Mouse (Mus musculus) ES-E14 (cell line): ENCODE measurements at regions not wholly inside any gene's neighbourhood (a gene's known extent, or its start where the extent isn't known, plus 50 kb on each side); places are given as distances from the start of the nearest gene placed in this dataset.
A peak's percentile ranks its signal among the peaks of the same experiment; 100 is the strongest.

Experiments used
- DNase-seq: peaks from one replicate; pipeline ENCODE4 v3.0.0-alpha.2; 2013; ENCODE audit warnings: low read depth, low spot score
- H3K27ac ChIP-seq: 2 replicates; pipeline ENCODE4 v1.5.1; 2012; ENCODE audit warnings: low read depth, mild to moderate bottlenecking, low read length, moderate library complexity, mixed read lengths; ENCODE audit not compliant: poor library complexity, insufficient read depth, severe bottlenecking
- H3K36me3 ChIP-seq: 2 replicates; pipeline ENCODE4 v1.6.1; 2012; ENCODE audit warnings: mild to moderate bottlenecking, low read length, moderate library complexity, mixed read lengths; ENCODE audit not compliant: control insufficient read depth, poor library complexity, insufficient read depth, severe bottlenecking
- H3K4me1 ChIP-seq, 2 experiments: fragments of 150-350 bp in 1 of 2; sonication (generic) in 1 of 2; 2 replicates each; pipeline ENCODE4 v1.6.1; 2012; ENCODE audit warnings: low read length in 2 of 2, mild to moderate bottlenecking in 1 of 2, mixed read lengths in 1 of 2; ENCODE audit not compliant: control insufficient read depth in 2 of 2, insufficient read depth in 2 of 2, poor library complexity in 1 of 2
- H3K4me3 ChIP-seq, 2 experiments: fragments of 150-350 bp in 1 of 2; sonication (generic) in 1 of 2; 2 replicates each; pipeline ENCODE4 v1.5.1; 2012; ENCODE audit warnings: low read length in 2 of 2, low read depth in 1 of 2, mild to moderate bottlenecking in 1 of 2, mixed read lengths in 1 of 2; ENCODE audit not compliant: insufficient read depth in 1 of 2, poor library complexity in 1 of 2, severe bottlenecking in 1 of 2
- H3K9ac ChIP-seq: 2 replicates; pipeline ENCODE4 v1.6.1; 2012; ENCODE audit warnings: low read depth, mild to moderate bottlenecking, low read length, mixed read lengths; ENCODE audit not compliant: poor library complexity, insufficient read depth, severe bottlenecking
- H3K9me3 ChIP-seq: fragments of 150-350 bp; sonication (generic); 2 replicates; pipeline ENCODE4 v1.6.1; 2012; ENCODE audit warnings: low read depth, mild to moderate bottlenecking, low read length; ENCODE audit not compliant: control insufficient read depth, insufficient read depth
- CHD2 ChIP-seq: IDR thresholded peaks from 2 replicates; pipeline ENCODE4 v1.6.1; 2014; ENCODE audit warnings: mild to moderate bottlenecking, low read depth, low read length, inconsistent platforms
- HCFC1 ChIP-seq: IDR thresholded peaks from 2 replicates; pipeline ENCODE4 v1.6.1; 2012; ENCODE audit warnings: low read length, inconsistent platforms, borderline replicate concordance; ENCODE audit not compliant: insufficient read depth
- MAFK ChIP-seq: IDR thresholded peaks from 2 replicates; pipeline ENCODE4 v1.6.1; 2014; ENCODE audit warnings: mild to moderate bottlenecking, low read depth, low read length, inconsistent platforms; ENCODE audit not compliant: insufficient read depth
- ZC3H11A ChIP-seq: IDR thresholded peaks from 2 replicates; pipeline ENCODE4 v1.6.1; 2012; ENCODE audit warnings: low read depth, mild to moderate bottlenecking, inconsistent platforms, low read length, borderline replicate concordance
- ZNF384 ChIP-seq: IDR thresholded peaks from 2 replicates; pipeline ENCODE4 v1.6.1; 2012; ENCODE audit warnings: low read depth, low read length, inconsistent platforms
- in situ Hi-C, 2 experiments: fragments of 600-800 bp; cut with MboI; formaldehyde crosslinking; loops; one replicate each; pipeline ENCODE4 v1.15.1; 2025; ENCODE audit warnings: low sequenced_read_pairs in 2 of 2, inconsistent platforms in 1 of 2; ENCODE audit not compliant: unreplicated experiment in 2 of 2

GRCm38 (mm10) chr16:29820704-29821103 lies 241.6 kb downstream of the Opa1 start:
- DNase-seq: no peak
- no peaks in the 10 kb centered on the region for H3K36me3 ChIP-seq
- H3K9ac ChIP-seq: no peak overlapping the region
- in situ Hi-C loops: no loop called here
- no peaks in the 10 kb centered on the region for H3K9me3 ChIP-seq
- H3K27ac ChIP-seq: no peak overlapping the region
- peaks cover 3 to 15% of the 10 kb centered on the region in 2 experiments; a peak in 3 of 4 replicates for H3K4me1 ChIP-seq
- no peak for TF ChIP-seq CHD2
- TF ChIP-seq ZNF384: no peak
- TF ChIP-seq MAFK: no peak
- TF ChIP-seq ZC3H11A: no peak
- no peak for TF ChIP-seq HCFC1
- H3K4me3 ChIP-seq: no peak overlapping the region

GRCm38 (mm10) chr16:29822110-29822509 lies 242.1 kb upstream of the Hes1 start:
- no peaks in the 10 kb centered on the region for H3K36me3 ChIP-seq
- no peak for DNase-seq
- peaks cover 3 to 13% of the 10 kb centered on the region in 2 experiments; a peak in 3 of 4 replicates for H3K4me1 ChIP-seq
- no peak overlapping the region for H3K27ac ChIP-seq
- H3K9ac ChIP-seq: no peak overlapping the region
- in situ Hi-C loops: no loop called here
- TF ChIP-seq HCFC1 (no peak), ZC3H11A (no peak), MAFK (no peak), CHD2 (no peak), ZNF384 (no peak)
- H3K4me3 ChIP-seq: no peak overlapping the region
- no peaks in the 10 kb centered on the region for H3K9me3 ChIP-seq

- no peaks in the 10 kb centered on the region for H3K36me3 ChIP-seq
- TF ChIP-seq ZC3H11A (no peak), ZNF384 (no peak), MAFK (no peak), CHD2 (no peak), HCFC1 (no peak)
- H3K9ac ChIP-seq: no peak overlapping the region
- H3K27ac ChIP-seq: no peak overlapping the region; the same call in 1 of the 2 replicates
- in situ Hi-C loops: no loop called here
- DNase-seq: peak; percentile 79
- no peaks in the 10 kb centered on the region for H3K9me3 ChIP-seq
- H3K4me3 ChIP-seq: no peak overlapping the region
- peaks cover 3 to 12% of the 10 kb centered on the region in 2 experiments; a peak in 3 of 4 replicates for H3K4me1 ChIP-seq
Observed at GRCm38 (mm10) chr16:29822843-29823401, 241.3 kb upstream of the Hes1 start.

- no peak for DNase-seq
- H3K36me3 ChIP-seq: no peaks in the 10 kb centered on the region
- H3K4me3 ChIP-seq: no peak overlapping the region
- H3K27ac ChIP-seq: no peak overlapping the region
- TF ChIP-seq HCFC1: no peak
- no peak for TF ChIP-seq ZNF384
- TF ChIP-seq CHD2: no peak
- no peak for TF ChIP-seq ZC3H11A
- TF ChIP-seq MAFK: no peak
- H3K9me3 ChIP-seq: no peaks in the 10 kb centered on the region
- H3K4me1 ChIP-seq: peaks cover 3 to 6% of the 10 kb centered on the region in 2 experiments; a peak in 3 of 4 replicates
- H3K9ac ChIP-seq: no peak overlapping the region
- in situ Hi-C loops: no loop called here
Observed at GRCm38 (mm10) chr16:29826927-29827326, 237.3 kb upstream of the Hes1 start.

GRCm38 (mm10) chr16:29827776-29828175 lies 236.4 kb upstream of the Hes1 start:
- peaks cover 2 to 3% of the 10 kb centered on the region in 2 experiments; a peak in 3 of 4 replicates for H3K4me1 ChIP-seq
- no peaks in the 10 kb centered on the region for H3K36me3 ChIP-seq
- no peak overlapping the region for H3K4me3 ChIP-seq
- no peak overlapping the region for H3K27ac ChIP-seq
- no peaks in the 10 kb centered on the region for H3K9me3 ChIP-seq
- no peak for TF ChIP-seq ZNF384
- peak; percentile 30; the same call in 1 of the 2 replicates for TF ChIP-seq ZC3H11A
- H3K9ac ChIP-seq: no peak overlapping the region
- no peak for DNase-seq
- in situ Hi-C loops: no loop called here
